Mouse (Mus musculus): ENCODE measurements around the gene Tmem176b.

The Tmem176b gene

DNA sequence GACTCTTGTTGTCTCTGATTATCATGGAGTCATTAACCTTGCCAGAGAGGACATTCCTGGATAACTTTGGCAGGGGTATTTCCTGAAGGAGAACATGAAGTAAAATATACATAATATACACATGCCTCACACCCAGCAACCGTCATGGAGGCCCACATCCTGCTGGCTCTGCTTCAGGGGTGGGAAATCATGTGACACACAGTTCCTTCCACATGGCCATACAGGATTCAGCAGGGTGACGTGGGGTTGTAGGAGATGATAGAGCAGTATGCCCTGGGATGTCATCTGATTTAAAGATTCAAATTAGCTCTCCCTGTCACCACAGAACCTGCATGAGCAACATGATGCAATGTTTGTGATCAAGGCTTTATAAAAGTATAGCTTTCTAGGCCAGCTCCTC lies 53.4 kb downstream of the Tmem176b start:
- DNase-seq (ENCODE audit: low read depth, low spot score) = no peak

DNA sequence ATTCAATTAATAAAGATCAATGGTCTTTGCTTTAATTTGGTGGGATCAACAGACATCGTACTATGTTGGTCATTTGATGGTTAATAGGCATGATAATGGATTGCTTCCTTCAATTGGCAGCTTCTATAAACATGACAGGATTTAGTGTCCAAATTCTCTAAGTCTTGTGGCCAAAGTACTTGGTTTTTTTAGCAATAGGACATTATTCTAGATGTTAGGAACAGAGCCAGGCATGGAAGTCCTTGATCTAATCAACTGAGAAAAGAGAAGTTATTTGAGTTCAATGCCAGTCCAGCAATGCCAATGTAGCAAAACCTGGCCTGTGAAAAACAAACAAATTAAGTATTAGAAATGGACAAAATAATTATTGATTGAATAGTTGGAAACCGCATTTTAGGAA lies 55.7 kb downstream of the Tmem176b start:
- no peak for DNase-seq (ENCODE audit: low read depth, low spot score)

DNA sequence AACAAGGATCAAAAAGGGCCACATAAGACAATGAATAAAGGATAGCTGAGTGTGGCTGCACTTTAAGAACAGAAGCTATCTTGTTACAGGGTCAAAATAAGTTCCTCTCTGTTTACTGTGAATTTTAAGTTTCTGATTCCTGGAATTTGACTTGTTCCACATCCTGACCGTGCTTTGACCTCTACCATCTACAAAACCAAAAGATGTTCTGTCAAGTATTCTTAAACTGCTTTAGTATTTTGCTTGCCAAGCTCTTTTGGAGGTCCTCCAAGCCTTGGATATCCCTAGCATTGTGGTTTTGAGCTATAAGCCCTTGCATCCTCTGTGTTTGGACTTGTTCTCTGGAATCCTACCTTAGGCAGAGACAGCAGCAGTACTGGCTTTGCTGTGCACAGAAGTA lies 56.1 kb downstream of the Tmem176b start:
- DNase-seq (ENCODE audit: low read depth, low spot score) = no peak

DNA sequence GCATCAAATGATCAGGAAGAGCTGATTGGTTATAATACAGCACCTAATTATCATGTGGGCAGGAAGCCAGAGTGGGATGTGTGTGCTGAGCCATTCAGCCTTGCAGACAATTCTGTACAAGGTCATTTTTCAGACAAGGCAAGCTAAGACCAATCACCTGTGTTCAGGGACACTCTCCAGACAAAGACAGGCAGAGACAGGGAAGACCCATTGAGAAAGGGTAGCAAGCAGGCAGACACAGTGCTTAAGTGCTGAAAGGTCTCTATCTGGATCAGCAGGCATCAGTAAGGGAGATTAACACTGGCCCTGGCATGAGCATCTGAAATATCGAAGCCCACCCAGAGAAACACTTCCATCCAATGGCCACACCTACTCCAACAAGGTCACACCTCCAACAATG lies 56.9 kb downstream of the Tmem176b start:
- no peak for DNase-seq (ENCODE audit: low read depth, low spot score)
